Mouse (Mus musculus): ENCODE results near the gene Dmrtb1.

DNA sequence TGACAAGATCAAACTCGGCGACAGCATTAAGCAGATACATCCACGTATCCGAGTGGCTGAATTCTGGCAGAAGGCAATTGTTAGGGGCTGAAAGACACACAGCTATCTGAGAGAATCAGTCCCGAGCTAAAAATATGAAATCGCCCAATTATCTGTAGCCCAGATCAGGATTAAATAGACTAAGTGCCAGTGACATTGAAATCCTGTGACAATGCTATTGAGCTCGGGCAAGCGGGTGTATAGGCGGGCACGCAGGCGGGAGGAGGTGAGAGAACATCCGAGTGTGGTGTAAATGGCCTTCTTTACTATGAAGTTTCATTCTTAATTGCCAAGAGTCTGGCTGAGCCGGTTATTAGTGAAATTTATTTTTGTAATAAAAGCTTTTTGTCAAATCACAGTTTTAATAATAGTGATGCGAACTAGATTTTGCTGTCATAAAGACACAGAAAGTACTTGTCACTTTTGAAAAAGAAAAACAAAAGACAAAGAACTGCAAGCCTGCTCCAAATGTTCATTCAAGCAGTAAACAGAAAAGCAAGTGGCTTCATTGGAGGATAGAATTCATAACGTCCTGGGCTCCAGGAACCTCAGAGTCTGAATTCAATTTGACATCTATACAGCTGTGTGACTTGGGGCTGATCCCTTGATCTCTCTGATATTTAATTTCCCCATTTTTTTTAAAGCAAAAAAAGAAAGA lies 46.5 kb upstream of the Dmrtb1 start:
- TF ChIP-seq GATA1 (IDR thresholded peaks at IDR 0.05; ENCODE audit: borderline replicate concordance, low read length) (no peak), FLI1 (IDR thresholded peaks at IDR 0.05; ENCODE audit: low read length) (no peak)

All from megakaryocyte, embryonic 14.5 days (primary cell).